Mouse (Mus musculus): ENCODE measurements around the gene Wdr81. TPM values are rescaled to one million over a fixed set of nuclear protein-coding genes. Genes with fewer than 3 reads are reported as not detected.

Gene Wdr81
- polyA plus RNA-seq, 1 experiment from 2014 or later, result 3.6 TPM

DNA sequence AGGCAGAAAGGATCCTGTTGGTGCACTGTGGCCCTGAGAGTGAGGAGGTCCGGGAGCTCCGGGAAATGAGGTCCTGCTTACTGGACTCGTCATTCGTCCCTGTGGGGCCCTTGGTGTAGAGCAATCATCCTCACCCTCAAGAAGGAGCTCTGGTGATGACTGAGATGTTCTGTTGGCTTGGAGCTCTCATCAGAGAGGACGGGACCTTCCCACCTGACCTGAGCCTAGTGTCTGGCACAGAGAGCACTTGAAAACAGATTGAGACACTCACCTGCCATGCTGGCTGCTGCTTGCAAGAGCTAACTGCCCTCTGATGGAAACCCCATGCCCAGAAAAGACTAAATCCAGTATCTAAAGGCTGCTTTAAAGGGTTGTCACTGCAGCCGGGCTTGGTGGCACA, 49.7 kb downstream of the Wdr81 start:
- no peak overlapping the region for H3K4me3 ChIP-seq (ENCODE audit: low read depth, low read length)
- H3K4me2 ChIP-seq, result no peak overlapping the region
- no peaks in the 10 kb centered on the region; the same call in 1 of the 2 replicates for H3K36me3 ChIP-seq (ENCODE audit: control insufficient read depth, insufficient read depth, low read length)
- no peak overlapping the region for H3K9ac ChIP-seq (ENCODE audit: low read depth, low read length)
- WGBS (ENCODE audit: insufficient replicate concordance), result 87% methylated on average over 6 of the region's 6 CpGs
- H3K27ac ChIP-seq (ENCODE audit: low read depth, low read length), result no peak overlapping the region
- no peak for ATAC-seq (replicated peaks; ENCODE audit: insufficient number of reproducible peaks, low FRiP score, low TSS enrichment)
- H3K4me1 ChIP-seq (ENCODE audit: control insufficient read depth, insufficient read depth, low read length), result peaks cover 12% of the 10 kb centered on the region
- H3K27me3 ChIP-seq (ENCODE audit: control insufficient read depth, insufficient read depth, low read length), result no peaks in the 10 kb centered on the region
- H3K9me3 ChIP-seq (replicated peaks; ENCODE audit: control insufficient read depth, low read length), result no peaks in the 10 kb centered on the region

DNA sequence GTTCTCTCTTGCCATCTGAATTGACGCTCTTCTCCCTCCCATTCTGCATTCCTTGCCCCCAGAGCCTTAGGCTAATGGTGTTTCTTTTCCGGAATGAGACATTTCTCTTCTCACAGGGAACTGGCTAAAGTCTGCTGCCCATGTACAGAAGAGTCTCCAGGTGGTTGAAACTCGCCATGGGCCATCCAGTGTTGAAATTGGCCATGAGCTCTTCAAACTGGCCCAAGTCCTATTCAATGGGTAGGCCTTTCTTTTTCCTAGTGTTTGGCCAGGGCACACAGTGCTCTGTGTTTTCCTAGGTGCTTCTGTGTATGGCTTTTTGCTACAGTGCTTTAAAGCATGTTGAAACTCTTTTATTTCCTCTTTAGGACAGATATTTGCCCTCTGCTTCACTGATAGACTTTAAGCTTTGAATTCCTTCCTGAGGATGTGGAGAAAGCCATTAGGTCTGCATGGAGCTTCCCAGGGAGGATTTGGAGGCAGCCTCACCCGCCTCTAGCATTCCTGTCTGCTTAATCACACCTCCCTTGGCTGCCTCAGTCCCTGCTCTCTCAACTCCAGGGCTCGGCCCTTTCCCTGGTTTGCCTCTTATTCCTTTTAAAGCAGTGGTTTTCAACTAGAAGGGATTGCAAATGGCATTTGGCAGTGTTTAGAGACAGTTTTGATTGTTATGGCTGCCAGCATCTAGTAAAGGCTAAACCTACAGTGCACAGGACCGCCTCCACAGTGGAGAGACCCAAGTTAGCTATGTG, 51.0 kb downstream of the Wdr81 start:
- 67% methylated on average over 6 of the region's 6 CpGs for WGBS (ENCODE audit: insufficient replicate concordance)
- H3K27ac ChIP-seq (ENCODE audit: low read depth, low read length), result no peak overlapping the region

DNA sequence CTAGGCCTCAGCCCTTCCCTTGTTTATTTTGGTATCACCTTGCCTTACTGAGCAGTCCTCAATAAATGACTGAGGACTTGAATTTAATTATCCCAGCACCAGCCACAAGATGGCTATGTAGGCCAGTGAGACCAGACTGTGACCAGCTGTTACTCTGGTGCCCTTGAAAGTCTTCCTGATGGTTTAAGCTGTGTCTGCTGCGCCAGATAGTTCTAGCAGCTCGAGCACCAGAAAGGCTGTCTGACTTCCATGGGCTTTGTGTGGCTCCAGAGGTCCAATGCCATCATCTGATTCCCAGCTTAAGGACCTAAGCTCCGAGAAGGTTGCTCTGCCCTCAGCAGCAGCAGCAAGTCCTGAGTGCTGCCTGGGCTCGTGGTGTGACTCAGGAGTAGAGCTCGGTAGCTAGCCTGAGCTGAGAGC, 52.2 kb downstream of the Wdr81 start:
- WGBS (ENCODE audit: insufficient replicate concordance), result 44% methylated on average over 5 of the region's 5 CpGs
- H3K27me3 ChIP-seq (ENCODE audit: control insufficient read depth, insufficient read depth, low read length), result no peaks in the 10 kb centered on the region
- no peak overlapping the region for H3K4me3 ChIP-seq (ENCODE audit: low read depth, low read length)
- no peak for ATAC-seq (replicated peaks; ENCODE audit: insufficient number of reproducible peaks, low FRiP score, low TSS enrichment)
- no peak overlapping the region for H3K4me2 ChIP-seq
- H3K27ac ChIP-seq (ENCODE audit: low read depth, low read length), result peak overlapping the region; percentile 62; the same call in 1 of the 2 replicates
- peaks cover 12% of the 10 kb centered on the region for H3K4me1 ChIP-seq (ENCODE audit: control insufficient read depth, insufficient read depth, low read length)
- H3K36me3 ChIP-seq (ENCODE audit: control insufficient read depth, insufficient read depth, low read length), result no peaks in the 10 kb centered on the region; the same call in 1 of the 2 replicates
- H3K9me3 ChIP-seq (replicated peaks; ENCODE audit: control insufficient read depth, low read length), result no peaks in the 10 kb centered on the region
- peak overlapping the region; percentile 56; the same call in 1 of the 2 replicates for H3K9ac ChIP-seq (ENCODE audit: low read depth, low read length)

More for the DNA sequence above, 51.0 kb downstream of the Wdr81 start:
- no peak for ATAC-seq (replicated peaks; ENCODE audit: insufficient number of reproducible peaks, low FRiP score, low TSS enrichment)
- H3K4me3 ChIP-seq (ENCODE audit: low read depth, low read length), result no peak overlapping the region
- H3K36me3 ChIP-seq (ENCODE audit: control insufficient read depth, insufficient read depth, low read length), result no peaks in the 10 kb centered on the region; the same call in 1 of the 2 replicates
- H3K9me3 ChIP-seq (replicated peaks; ENCODE audit: control insufficient read depth, low read length), result no peaks in the 10 kb centered on the region
- no peaks in the 10 kb centered on the region for H3K27me3 ChIP-seq (ENCODE audit: control insufficient read depth, insufficient read depth, low read length)
- no peak overlapping the region for H3K9ac ChIP-seq (ENCODE audit: low read depth, low read length)
- no peak overlapping the region for H3K4me2 ChIP-seq
- peaks cover 12% of the 10 kb centered on the region for H3K4me1 ChIP-seq (ENCODE audit: control insufficient read depth, insufficient read depth, low read length)

DNA sequence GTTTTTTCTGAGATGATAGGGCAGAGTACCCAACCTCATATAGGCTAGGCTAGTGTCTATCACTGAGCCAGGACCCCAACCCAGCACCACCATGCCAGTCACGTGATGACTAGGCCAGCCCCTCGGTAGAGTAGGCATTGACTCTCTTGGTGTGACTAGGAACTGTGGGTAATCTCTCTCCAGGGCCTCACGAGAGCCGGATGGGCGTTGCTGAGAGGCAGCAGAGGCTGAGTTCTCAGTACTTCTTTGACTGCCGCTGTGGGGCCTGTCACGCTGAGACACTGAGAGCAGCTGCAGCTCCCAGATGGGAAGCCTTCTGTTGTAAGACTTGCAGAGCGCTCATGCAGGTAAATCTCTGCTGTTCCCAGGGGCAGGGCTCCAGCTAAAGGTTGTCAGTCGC, 54.4 kb downstream of the Wdr81 start:
- no peaks in the 10 kb centered on the region for H3K27me3 ChIP-seq (ENCODE audit: control insufficient read depth, insufficient read depth, low read length)
- no peak overlapping the region for H3K27ac ChIP-seq (ENCODE audit: low read depth, low read length)
- H3K4me3 ChIP-seq (ENCODE audit: low read depth, low read length), result no peak overlapping the region
- H3K9ac ChIP-seq (ENCODE audit: low read depth, low read length), result no peak overlapping the region
- H3K9me3 ChIP-seq (replicated peaks; ENCODE audit: control insufficient read depth, low read length), result no peaks in the 10 kb centered on the region
- H3K4me2 ChIP-seq, result no peak overlapping the region
- H3K4me1 ChIP-seq (ENCODE audit: control insufficient read depth, insufficient read depth, low read length), result peaks cover 16% of the 10 kb centered on the region
- WGBS (ENCODE audit: insufficient replicate concordance), result 72% methylated on average over 9 of the region's 9 CpGs
- H3K36me3 ChIP-seq (ENCODE audit: control insufficient read depth, insufficient read depth, low read length), result no peaks in the 10 kb centered on the region; the same call in 1 of the 2 replicates
- no peak for ATAC-seq (replicated peaks; ENCODE audit: insufficient number of reproducible peaks, low FRiP score, low TSS enrichment)

DNA sequence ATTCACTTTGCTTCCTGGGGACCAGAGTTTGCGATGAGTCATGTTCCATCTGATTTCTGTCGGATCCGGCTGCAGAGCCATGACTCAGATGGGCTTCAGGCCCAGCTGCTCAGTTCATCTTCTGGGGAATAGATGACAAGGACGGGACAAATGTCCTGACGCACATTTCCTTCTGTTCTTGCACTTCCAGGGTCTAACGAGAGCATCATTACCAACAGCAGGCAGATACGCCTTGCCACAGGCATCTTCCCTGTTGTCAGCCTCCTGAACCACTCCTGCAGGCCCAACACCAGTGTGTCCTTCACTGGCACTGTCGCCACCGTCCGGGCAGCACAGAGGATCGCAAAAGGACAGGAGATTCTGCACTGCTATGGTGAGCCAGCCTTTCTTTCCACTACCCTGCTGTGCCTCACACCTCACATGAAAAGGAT, 55.1 kb downstream of the Wdr81 start:
- ATAC-seq (replicated peaks; ENCODE audit: insufficient number of reproducible peaks, low FRiP score, low TSS enrichment), result no peak
- Histone ChIP-seq H3K4me1 (ENCODE audit: control insufficient read depth, insufficient read depth, low read length) (peaks cover 16% of the 10 kb centered on the region), H3K36me3 (ENCODE audit: control insufficient read depth, insufficient read depth, low read length) (no peaks in the 10 kb centered on the region; the same call in 1 of the 2 replicates), H3K4me2 (no peak overlapping the region), H3K4me3 (ENCODE audit: low read depth, low read length) (no peak overlapping the region), H3K9ac (ENCODE audit: low read depth, low read length) (no peak overlapping the region), H3K9me3 (replicated peaks; ENCODE audit: control insufficient read depth, low read length) (no peaks in the 10 kb centered on the region), H3K27me3 (ENCODE audit: control insufficient read depth, insufficient read depth, low read length) (no peaks in the 10 kb centered on the region), H3K27ac (ENCODE audit: low read depth, low read length) (no peak overlapping the region)
- WGBS (ENCODE audit: insufficient replicate concordance), result 86% methylated on average over 11 of the region's 11 CpGs

DNA sequence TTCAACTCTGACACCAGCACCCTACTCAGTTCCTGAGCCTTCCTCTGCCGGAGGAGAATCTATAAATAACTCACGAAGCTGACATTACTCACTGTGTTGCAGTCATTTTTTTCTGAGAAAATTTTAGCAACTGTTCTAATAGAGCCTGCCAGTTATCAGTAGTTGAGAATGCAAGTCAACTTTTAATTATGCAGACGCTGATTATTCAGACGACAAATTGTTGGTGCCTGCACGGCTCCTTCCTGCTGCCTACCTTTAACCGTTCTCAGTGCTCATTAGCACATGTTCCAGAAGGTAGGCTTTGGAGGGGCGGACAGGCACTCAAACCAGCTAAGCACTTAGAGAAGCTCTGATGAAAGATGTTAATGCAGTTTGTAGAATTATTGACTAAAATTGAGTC, 57.1 kb downstream of the Wdr81 start:
- Histone ChIP-seq H3K4me3 (ENCODE audit: low read depth, low read length) (no peak overlapping the region), H3K4me2 (no peak overlapping the region), H3K9me3 (replicated peaks; ENCODE audit: control insufficient read depth, low read length) (no peaks in the 10 kb centered on the region), H3K36me3 (ENCODE audit: control insufficient read depth, insufficient read depth, low read length) (no peaks in the 10 kb centered on the region; the same call in 1 of the 2 replicates), H3K27ac (ENCODE audit: low read depth, low read length) (no peak overlapping the region), H3K27me3 (ENCODE audit: control insufficient read depth, insufficient read depth, low read length) (no peaks in the 10 kb centered on the region), H3K4me1 (ENCODE audit: control insufficient read depth, insufficient read depth, low read length) (peaks cover 5% of the 10 kb centered on the region; the same call in 1 of the 2 replicates), H3K9ac (ENCODE audit: low read depth, low read length) (no peak overlapping the region)
- 60% methylated on average over 7 of the region's 7 CpGs for WGBS (ENCODE audit: insufficient replicate concordance)
- ATAC-seq (replicated peaks; ENCODE audit: insufficient number of reproducible peaks, low FRiP score, low TSS enrichment), result no peak

DNA sequence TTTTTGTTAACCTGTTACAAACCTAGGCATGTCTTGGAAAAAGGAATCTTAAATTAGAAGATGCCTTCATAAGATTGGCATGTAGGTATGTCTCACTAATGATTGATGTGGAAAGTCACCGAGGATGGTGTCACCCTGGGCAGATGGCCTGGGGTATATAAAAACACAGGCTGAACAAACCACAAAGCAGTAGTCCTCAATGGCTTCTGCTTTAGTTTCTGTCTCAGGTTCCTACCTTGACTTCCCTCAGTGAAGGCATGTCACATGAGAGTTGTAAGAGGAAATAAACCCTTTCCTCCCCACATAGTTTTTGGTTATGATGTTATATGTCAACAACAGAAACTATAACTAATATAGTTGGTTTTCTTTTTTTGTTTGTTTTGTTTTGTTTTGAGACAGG, 58.9 kb downstream of the Wdr81 start:
- H3K27ac ChIP-seq (ENCODE audit: low read depth, low read length), result no peak overlapping the region
- 62% methylated on average over 1 of the region's 1 CpGs for WGBS (ENCODE audit: insufficient replicate concordance)
- no peaks in the 10 kb centered on the region for H3K9me3 ChIP-seq (replicated peaks; ENCODE audit: control insufficient read depth, low read length)
- H3K9ac ChIP-seq (ENCODE audit: low read depth, low read length), result no peak overlapping the region
- H3K27me3 ChIP-seq (ENCODE audit: control insufficient read depth, insufficient read depth, low read length), result no peaks in the 10 kb centered on the region
- no peak for ATAC-seq (replicated peaks; ENCODE audit: insufficient number of reproducible peaks, low FRiP score, low TSS enrichment)
- peaks cover 4% of the 10 kb centered on the region; the same call in 1 of the 2 replicates for H3K4me1 ChIP-seq (ENCODE audit: control insufficient read depth, insufficient read depth, low read length)
- H3K36me3 ChIP-seq (ENCODE audit: control insufficient read depth, insufficient read depth, low read length), result no peaks in the 10 kb centered on the region; the same call in 1 of the 2 replicates
- no peak overlapping the region for H3K4me2 ChIP-seq
- no peak overlapping the region for H3K4me3 ChIP-seq (ENCODE audit: low read depth, low read length)
